Mouse (Mus musculus) thymus, adult 2 months (tissue): ENCODE measurements at regions not wholly inside any gene's neighbourhood (a gene's known extent, or its start where the extent isn't known, plus 50 kb on each side); places are given as distances from the start of the nearest gene placed in this dataset.

Experiments
- CTCF ChIP-seq: fragments of 200-500 bp; IDR thresholded peaks from 2 replicates; pipeline ENCODE4 v1.5.1; 2012; ENCODE audit warnings: mild to moderate bottlenecking, control low read depth, low read length, moderate library complexity, borderline replicate concordance; ENCODE audit not compliant: control insufficient read depth, poor library complexity, insufficient read depth; ENCODE audit errors: extremely low read depth
- POLR2A ChIP-seq: fragments of 200-500 bp; IDR thresholded peaks from 2 replicates; pipeline ENCODE4 v1.6.1; 2012; ENCODE audit warnings: mild to moderate bottlenecking, low read length, control low read depth, moderate library complexity; ENCODE audit not compliant: control insufficient read depth, poor library complexity, insufficient read depth; ENCODE audit errors: extremely low read depth

GRCm38 (mm10) chr12:106379151-106379594 lies 369.1 kb downstream of the Vrk1 start:
- TF ChIP-seq POLR2A (no peak), CTCF (peak; percentile 76)
